Mouse (Mus musculus) embryonic fibroblast, embryonic 13.5 days (primary cell): ENCODE measurements around the gene Rnf41.

Source experiments
- CTCF ChIP-seq: IDR thresholded peaks from 2 replicates; pipeline ENCODE4 v1.5.1; 2011; ENCODE audit warnings: mild to moderate bottlenecking, control low read depth, low read length, moderate library complexity, borderline replicate concordance; ENCODE audit not compliant: insufficient read depth
- POLR2A ChIP-seq: IDR thresholded peaks from 2 replicates; pipeline ENCODE4 v1.6.1; 2011; ENCODE audit warnings: low read depth, mild to moderate bottlenecking, control low read depth, low read length, moderate library complexity

DNA sequence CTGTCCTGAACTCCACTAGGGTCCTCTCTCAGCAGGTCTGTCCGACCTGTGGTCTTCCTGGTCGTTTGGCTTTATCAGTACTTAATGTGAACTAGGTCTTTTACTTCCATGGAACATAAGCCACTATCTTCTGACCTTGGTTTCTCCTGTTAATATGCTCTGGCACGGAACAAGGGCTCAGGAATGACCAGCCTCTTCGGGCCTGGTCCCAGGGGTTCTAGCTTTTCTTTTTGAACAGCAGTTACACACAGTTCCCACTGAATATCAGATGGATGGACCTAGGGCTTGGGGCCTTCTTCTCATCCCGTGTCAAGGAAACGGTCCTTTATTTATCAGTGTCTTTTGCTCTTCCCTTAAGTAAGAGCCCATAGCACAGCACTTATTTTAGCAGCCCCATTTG is 49.6 kb upstream of the Rnf41 start:
- TF ChIP-seq CTCF (no peak), POLR2A (no peak)
